Mouse (Mus musculus) testis, adult 2 months (tissue): ENCODE results near the gene Spag17.

ENCODE experiments used
- CTCF ChIP-seq: fragments of 200-500 bp; IDR thresholded peaks from 2 replicates; pipeline ENCODE4 v1.5.1; 2012; ENCODE audit warnings: low read depth, mild to moderate bottlenecking, inconsistent platforms, low read length, moderate library complexity; ENCODE audit not compliant: control insufficient read depth, insufficient read depth, insufficient replicate concordance
- POLR2A ChIP-seq: fragments of 200-500 bp; IDR thresholded peaks from 2 replicates; pipeline ENCODE4 v1.6.1; 2012; ENCODE audit warnings: low read depth, mild to moderate bottlenecking, inconsistent platforms, low read length, moderate library complexity; ENCODE audit not compliant: control insufficient read depth

DNA sequence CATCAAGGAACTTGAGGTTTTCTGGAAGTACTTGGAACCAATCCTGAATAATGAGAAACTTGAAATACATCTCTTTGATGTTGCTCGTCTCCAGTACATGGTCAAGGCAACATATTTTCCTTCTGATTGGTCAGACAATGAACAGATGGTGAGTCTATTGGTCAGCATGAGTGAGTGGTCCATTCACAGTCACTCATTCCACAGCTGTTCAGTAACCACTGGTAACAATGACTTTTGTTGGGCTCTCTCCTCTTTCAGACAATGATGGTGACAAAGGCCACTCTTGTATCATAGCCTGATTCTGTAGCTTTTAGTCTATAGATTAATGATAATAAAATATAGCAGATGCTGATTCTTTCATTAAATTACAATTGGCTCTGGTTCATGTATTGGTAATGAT, 119.5 kb downstream of the Spag17 start:
- TF ChIP-seq CTCF (no peak), POLR2A (no peak)
